Mouse (Mus musculus): ENCODE measurements at regions not wholly inside any gene's neighbourhood (a gene's known extent, or its start where the extent isn't known, plus 50 kb on each side); places are given as distances from the start of the nearest gene placed in this dataset.

DNA sequence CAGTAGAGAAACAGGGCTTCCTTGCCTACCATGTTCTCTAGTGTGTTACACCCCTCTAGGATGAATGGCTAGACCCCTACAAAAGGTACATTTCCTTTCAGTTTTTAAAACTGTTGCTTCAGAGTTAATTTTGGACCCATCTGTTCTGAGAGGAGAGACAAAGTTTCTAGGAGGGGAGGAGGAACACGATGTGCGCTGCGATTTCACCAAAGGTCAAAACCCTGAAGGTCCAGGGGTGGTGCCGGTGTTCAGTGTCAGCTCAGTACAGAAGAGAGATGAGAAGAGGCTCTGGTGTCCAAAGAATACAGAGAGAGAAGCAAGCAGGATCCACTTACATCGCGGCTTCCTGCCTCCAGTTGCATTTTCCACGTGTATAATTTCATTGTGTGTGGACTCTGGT, 89.4 kb upstream of the Col1a2 start:
- no peak overlapping the region for H3K4me2 ChIP-seq (replicated peaks; ENCODE audit: low read depth, low read length)
- DNase-seq (ENCODE audit: low spot score) (no peak), ATAC-seq (ENCODE audit: low FRiP score) (no peak)
- no peak overlapping the region for H3K4me3 ChIP-seq (ENCODE audit: low read depth, low read length)
- H3K9ac ChIP-seq (ENCODE audit: low read depth, low read length) = no peak overlapping the region
- no peak overlapping the region for H3K27ac ChIP-seq (ENCODE audit: low read depth, low read length)
- WGBS = 72% methylated on average over 7 of the region's 7 CpGs
- no peaks in the 10 kb centered on the region for H3K27me3 ChIP-seq (ENCODE audit: control insufficient read depth, insufficient read depth, low read length)
- H3K4me1 ChIP-seq (replicated peaks; ENCODE audit: control insufficient read depth, insufficient read depth, low read length) = no peaks in the 10 kb centered on the region; the same call in 1 of the 2 replicates
- no peaks in the 10 kb centered on the region for H3K36me3 ChIP-seq (ENCODE audit: control insufficient read depth, insufficient read depth, low read length)
- no peaks in the 10 kb centered on the region for H3K9me3 ChIP-seq (ENCODE audit: control insufficient read depth, low read length)

DNA sequence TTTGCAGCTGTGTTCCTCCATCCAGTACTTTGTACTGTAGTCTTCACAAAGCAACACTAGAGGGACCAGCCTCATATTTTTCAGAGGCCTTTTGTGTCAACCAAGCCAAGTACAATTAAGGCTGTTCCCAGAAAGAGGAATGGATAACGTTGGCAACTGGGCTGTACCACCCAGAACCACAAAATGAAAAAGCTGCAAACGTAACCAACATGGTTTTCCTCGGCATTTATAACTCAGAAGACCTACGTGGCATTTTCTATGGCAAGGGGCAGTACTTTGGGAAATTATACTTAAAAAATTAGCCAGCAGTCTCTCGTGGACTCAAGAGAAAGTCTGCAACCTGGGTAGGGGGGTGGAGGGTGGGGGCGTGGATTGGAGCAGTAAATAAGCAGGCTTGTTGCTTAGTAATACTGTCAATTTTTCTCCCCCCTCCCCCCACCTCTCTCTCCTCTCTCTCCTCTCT, 87.3 kb upstream of the Col1a2 start:
- no peak overlapping the region for H3K9ac ChIP-seq (ENCODE audit: low read depth, low read length)
- H3K4me2 ChIP-seq (replicated peaks; ENCODE audit: low read depth, low read length) = peak overlapping the region; percentile 11; the same call in 1 of the 2 replicates
- no peak overlapping the region for H3K4me3 ChIP-seq (ENCODE audit: low read depth, low read length)
- DNase-seq (ENCODE audit: low spot score) (peak; percentile 36), ATAC-seq (ENCODE audit: low FRiP score) (peak; percentile 74)
- no peaks in the 10 kb centered on the region; the same call in 1 of the 2 replicates for H3K4me1 ChIP-seq (replicated peaks; ENCODE audit: control insufficient read depth, insufficient read depth, low read length)
- no peaks in the 10 kb centered on the region for H3K36me3 ChIP-seq (ENCODE audit: control insufficient read depth, insufficient read depth, low read length)
- no peaks in the 10 kb centered on the region for H3K9me3 ChIP-seq (ENCODE audit: control insufficient read depth, low read length)
- 44% methylated on average over 6 of the region's 6 CpGs for WGBS
- H3K27ac ChIP-seq (ENCODE audit: low read depth, low read length) = peak overlapping the region; percentile 42
- H3K27me3 ChIP-seq (ENCODE audit: control insufficient read depth, insufficient read depth, low read length) = no peaks in the 10 kb centered on the region

DNA sequence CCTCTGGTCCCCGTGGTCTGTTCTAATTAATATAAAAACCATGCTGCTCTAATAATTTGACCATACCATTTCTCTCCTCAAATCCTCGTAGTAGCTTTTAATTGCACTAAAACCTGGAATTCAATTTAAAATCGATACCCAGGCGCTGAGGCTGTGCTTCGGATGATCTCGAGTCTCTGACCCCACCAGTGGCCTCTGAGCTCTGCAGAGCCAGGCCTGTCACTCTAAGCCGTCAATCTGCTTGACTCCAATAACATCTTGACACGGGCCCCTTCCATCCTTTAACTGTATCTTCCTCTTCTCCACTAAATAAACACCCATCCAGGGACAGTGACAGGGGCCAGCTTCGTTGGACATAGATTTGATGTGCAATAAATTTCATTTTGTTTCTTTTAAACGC, 86.2 kb upstream of the Col1a2 start:
- 50% methylated on average over 10 of the region's 10 CpGs for WGBS
- DNase-seq (ENCODE audit: low spot score) (no peak), ATAC-seq (ENCODE audit: low FRiP score) (peak; percentile 58; the same call in 1 of the 2 replicates)
- no peaks in the 10 kb centered on the region for H3K27me3 ChIP-seq (ENCODE audit: control insufficient read depth, insufficient read depth, low read length)
- no peak overlapping the region for H3K27ac ChIP-seq (ENCODE audit: low read depth, low read length)
- no peak overlapping the region for H3K9ac ChIP-seq (ENCODE audit: low read depth, low read length)
- no peaks in the 10 kb centered on the region for H3K36me3 ChIP-seq (ENCODE audit: control insufficient read depth, insufficient read depth, low read length)
- H3K4me2 ChIP-seq (replicated peaks; ENCODE audit: low read depth, low read length) = no peak overlapping the region
- H3K4me1 ChIP-seq (replicated peaks; ENCODE audit: control insufficient read depth, insufficient read depth, low read length) = no peaks in the 10 kb centered on the region; the same call in 1 of the 2 replicates
- H3K4me3 ChIP-seq (ENCODE audit: low read depth, low read length) = no peak overlapping the region
- no peaks in the 10 kb centered on the region for H3K9me3 ChIP-seq (ENCODE audit: control insufficient read depth, low read length)

DNA sequence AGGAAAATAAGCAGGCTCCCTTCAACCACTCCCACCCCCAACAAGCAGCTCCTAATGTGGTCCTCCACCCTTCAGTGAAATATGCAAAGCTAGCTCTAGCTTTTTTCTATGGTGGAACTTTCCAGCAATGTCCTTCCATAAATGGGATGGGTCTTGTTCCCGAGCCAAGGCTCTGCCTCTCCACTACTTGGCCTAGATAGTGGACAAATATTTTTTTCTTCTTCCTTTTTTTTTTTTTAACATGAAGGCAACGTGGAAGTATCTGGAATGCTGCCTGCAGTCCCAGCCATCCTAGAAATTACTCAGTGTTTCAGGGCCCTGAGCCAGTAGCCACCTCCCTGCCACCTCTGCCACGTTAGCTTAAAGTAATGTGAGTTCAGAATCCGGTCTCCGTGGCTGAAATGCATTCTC, 85.7 kb upstream of the Col1a2 start:
- no peak overlapping the region for H3K4me2 ChIP-seq (replicated peaks; ENCODE audit: low read depth, low read length)
- no peak overlapping the region for H3K27ac ChIP-seq (ENCODE audit: low read depth, low read length)
- no peak overlapping the region for H3K9ac ChIP-seq (ENCODE audit: low read depth, low read length)
- WGBS = 79% methylated on average over 5 of the region's 5 CpGs
- no peaks in the 10 kb centered on the region for H3K27me3 ChIP-seq (ENCODE audit: control insufficient read depth, insufficient read depth, low read length)
- ATAC-seq (ENCODE audit: low FRiP score) = no peak
- H3K4me1 ChIP-seq (replicated peaks; ENCODE audit: control insufficient read depth, insufficient read depth, low read length) = no peaks in the 10 kb centered on the region; the same call in 1 of the 2 replicates
- H3K9me3 ChIP-seq (ENCODE audit: control insufficient read depth, low read length) = no peaks in the 10 kb centered on the region
- DNase-seq (ENCODE audit: low spot score) = no peak
- H3K4me3 ChIP-seq (ENCODE audit: low read depth, low read length) = no peak overlapping the region
- H3K36me3 ChIP-seq (ENCODE audit: control insufficient read depth, insufficient read depth, low read length) = no peaks in the 10 kb centered on the region

DNA sequence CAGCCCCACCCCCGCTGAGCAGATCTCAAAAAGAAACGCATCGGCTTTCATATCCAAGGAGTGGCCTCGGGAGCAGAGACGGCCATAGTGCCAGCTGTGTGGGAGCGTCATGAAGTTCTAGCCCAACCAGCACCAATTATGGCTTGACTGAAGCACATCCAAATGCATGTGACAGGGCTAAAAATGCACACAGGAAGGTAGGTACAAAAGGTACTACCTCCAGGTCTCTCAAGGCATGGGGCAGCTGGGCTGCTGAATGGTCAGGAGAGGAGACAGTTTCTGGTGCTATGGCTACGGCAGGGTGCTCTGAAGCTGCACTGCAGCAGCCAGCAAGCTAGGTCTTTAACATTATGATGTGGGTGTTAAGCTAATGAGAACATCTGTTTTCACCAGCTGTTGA, 83.1 kb upstream of the Col1a2 start:
- Histone ChIP-seq H3K36me3 (ENCODE audit: control insufficient read depth, insufficient read depth, low read length) (no peaks in the 10 kb centered on the region), H3K27ac (ENCODE audit: low read depth, low read length) (no peak overlapping the region), H3K9me3 (ENCODE audit: control insufficient read depth, low read length) (no peaks in the 10 kb centered on the region), H3K4me3 (ENCODE audit: low read depth, low read length) (no peak overlapping the region), H3K4me2 (replicated peaks; ENCODE audit: low read depth, low read length) (no peak overlapping the region), H3K9ac (ENCODE audit: low read depth, low read length) (no peak overlapping the region), H3K4me1 (replicated peaks; ENCODE audit: control insufficient read depth, insufficient read depth, low read length) (no peaks in the 10 kb centered on the region; the same call in 1 of the 2 replicates), H3K27me3 (ENCODE audit: control insufficient read depth, insufficient read depth, low read length) (no peaks in the 10 kb centered on the region)
- 83% methylated on average over 7 of the region's 7 CpGs for WGBS
- ATAC-seq (ENCODE audit: low FRiP score) (no peak), DNase-seq (ENCODE audit: low spot score) (no peak)

DNA sequence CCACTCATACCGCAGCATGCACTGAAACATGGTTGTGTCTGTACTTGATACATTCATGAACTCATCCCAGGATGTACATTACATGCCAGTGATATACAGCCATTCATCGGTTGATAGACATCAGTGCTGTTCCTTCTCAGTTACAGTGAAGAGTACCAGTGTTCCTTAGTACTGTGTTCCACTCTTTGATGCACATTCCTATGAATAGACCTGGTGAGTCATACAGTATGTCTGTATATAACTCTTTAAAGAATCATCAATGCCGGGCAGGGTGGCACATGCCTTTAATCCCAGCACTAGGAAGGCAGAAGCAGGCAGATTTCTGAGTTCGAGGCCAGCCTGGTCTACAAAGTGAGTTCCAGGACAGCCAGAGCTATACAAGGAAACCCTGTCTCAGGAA, 77.5 kb upstream of the Col1a2 start:
- ATAC-seq (ENCODE audit: low FRiP score) (no peak), DNase-seq (ENCODE audit: low spot score) (no peak)
- Histone ChIP-seq H3K36me3 (ENCODE audit: control insufficient read depth, insufficient read depth, low read length) (no peaks in the 10 kb centered on the region), H3K27ac (ENCODE audit: low read depth, low read length) (no peak overlapping the region), H3K27me3 (ENCODE audit: control insufficient read depth, insufficient read depth, low read length) (no peaks in the 10 kb centered on the region), H3K4me1 (replicated peaks; ENCODE audit: control insufficient read depth, insufficient read depth, low read length) (no peaks in the 10 kb centered on the region), H3K9ac (ENCODE audit: low read depth, low read length) (no peak overlapping the region), H3K9me3 (ENCODE audit: control insufficient read depth, low read length) (no peaks in the 10 kb centered on the region), H3K4me2 (replicated peaks; ENCODE audit: low read depth, low read length) (no peak overlapping the region), H3K4me3 (ENCODE audit: low read depth, low read length) (no peak overlapping the region)
- WGBS = 93% methylated on average over 4 of the region's 4 CpGs

DNA sequence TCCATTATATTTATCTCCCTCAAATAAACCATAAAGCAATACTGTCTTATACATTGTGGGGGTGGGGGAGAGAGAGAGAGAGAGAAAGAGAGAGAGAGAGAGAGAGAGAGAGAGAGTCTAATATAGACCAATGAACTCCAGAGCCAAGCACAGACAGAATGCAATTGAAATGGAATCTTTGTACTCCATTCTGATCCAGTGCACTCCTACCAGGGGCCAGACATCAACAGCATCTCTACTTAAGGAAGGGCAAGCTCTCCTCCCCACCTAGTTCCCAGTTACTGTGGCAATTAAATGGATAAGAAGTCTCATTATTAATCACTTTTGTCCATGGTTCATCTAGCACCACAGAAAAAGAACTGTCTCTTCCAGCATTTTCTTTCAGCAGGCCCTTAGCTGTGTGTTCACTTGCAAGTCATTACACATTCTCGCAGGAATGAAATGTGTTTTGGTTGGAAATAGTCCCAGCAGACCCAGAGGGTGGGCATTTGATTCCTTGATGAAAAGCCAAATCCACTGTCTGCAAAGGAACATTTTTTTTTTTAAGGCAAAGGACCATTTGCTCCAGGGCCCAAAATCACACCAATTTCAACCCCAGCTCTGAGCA, 73.8 kb upstream of the Col1a2 start:
- Histone ChIP-seq H3K27me3 (ENCODE audit: control insufficient read depth, insufficient read depth, low read length) (no peaks in the 10 kb centered on the region), H3K4me3 (ENCODE audit: low read depth, low read length) (no peak overlapping the region), H3K9me3 (ENCODE audit: control insufficient read depth, low read length) (no peaks in the 10 kb centered on the region), H3K4me2 (replicated peaks; ENCODE audit: low read depth, low read length) (no peak overlapping the region), H3K4me1 (replicated peaks; ENCODE audit: control insufficient read depth, insufficient read depth, low read length) (no peaks in the 10 kb centered on the region), H3K27ac (ENCODE audit: low read depth, low read length) (no peak overlapping the region), H3K9ac (ENCODE audit: low read depth, low read length) (no peak overlapping the region), H3K36me3 (ENCODE audit: control insufficient read depth, insufficient read depth, low read length) (no peaks in the 10 kb centered on the region)
- no peak for DNase-seq (ENCODE audit: low spot score)
- no peak for ATAC-seq (ENCODE audit: low FRiP score)
- WGBS = 63% methylated on average over 1 of the region's 1 CpGs

DNA sequence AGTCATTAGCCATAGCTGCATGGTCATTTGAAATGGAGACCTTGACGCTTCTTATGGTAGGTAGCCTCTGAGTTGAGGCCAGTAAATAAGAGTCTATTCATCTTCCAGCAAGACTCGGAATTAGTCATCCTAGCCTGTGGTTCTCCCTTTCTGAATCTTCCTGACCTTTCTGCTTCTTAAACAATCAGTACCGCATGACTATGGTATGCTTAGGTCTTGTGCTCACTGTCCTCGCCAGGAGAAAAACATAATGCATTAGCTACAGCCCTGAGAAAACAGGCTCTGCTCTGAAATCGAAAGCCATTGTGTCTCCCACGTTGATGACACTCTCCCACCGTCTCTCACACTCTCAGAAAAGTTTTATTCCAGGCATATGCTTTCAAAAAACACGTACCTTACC, 72.4 kb upstream of the Col1a2 start:
- H3K4me1 ChIP-seq (replicated peaks; ENCODE audit: control insufficient read depth, insufficient read depth, low read length) = no peaks in the 10 kb centered on the region
- ATAC-seq (ENCODE audit: low FRiP score) (no peak), DNase-seq (ENCODE audit: low spot score) (no peak)
- no peaks in the 10 kb centered on the region for H3K9me3 ChIP-seq (ENCODE audit: control insufficient read depth, low read length)
- H3K27me3 ChIP-seq (ENCODE audit: control insufficient read depth, insufficient read depth, low read length) = no peaks in the 10 kb centered on the region
- 84% methylated on average over 8 of the region's 8 CpGs for WGBS
- no peak overlapping the region for H3K4me2 ChIP-seq (replicated peaks; ENCODE audit: low read depth, low read length)
- H3K36me3 ChIP-seq (ENCODE audit: control insufficient read depth, insufficient read depth, low read length) = no peaks in the 10 kb centered on the region
- no peak overlapping the region for H3K27ac ChIP-seq (ENCODE audit: low read depth, low read length)
- no peak overlapping the region for H3K4me3 ChIP-seq (ENCODE audit: low read depth, low read length)
- H3K9ac ChIP-seq (ENCODE audit: low read depth, low read length) = no peak overlapping the region

DNA sequence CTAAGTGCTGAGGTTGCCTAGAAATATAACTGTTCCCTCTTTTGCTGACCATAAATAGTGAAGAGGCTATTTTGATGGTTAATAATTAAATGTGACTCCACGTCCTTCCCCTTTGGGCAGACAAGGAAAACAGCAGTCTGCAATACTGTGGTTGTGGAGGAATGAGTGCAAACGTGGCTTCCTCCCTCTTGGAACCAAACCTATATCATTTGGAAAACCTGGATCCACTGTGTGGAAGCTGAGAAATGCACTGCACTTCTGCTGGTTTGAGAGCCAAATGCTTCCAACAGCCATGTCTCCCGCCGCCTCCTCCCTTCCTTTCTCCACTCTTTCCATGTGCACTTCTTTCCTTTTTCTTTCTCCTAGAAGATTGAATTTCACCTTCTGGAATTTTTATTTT, 68.2 kb upstream of the Col1a2 start:
- ATAC-seq (ENCODE audit: low FRiP score) (no peak), DNase-seq (ENCODE audit: low spot score) (no peak)
- no peaks in the 10 kb centered on the region for H3K27me3 ChIP-seq (ENCODE audit: control insufficient read depth, insufficient read depth, low read length)
- no peak overlapping the region for H3K4me3 ChIP-seq (ENCODE audit: low read depth, low read length)
- no peak overlapping the region for H3K27ac ChIP-seq (ENCODE audit: low read depth, low read length)
- H3K4me2 ChIP-seq (replicated peaks; ENCODE audit: low read depth, low read length) = no peak overlapping the region
- no peaks in the 10 kb centered on the region for H3K4me1 ChIP-seq (replicated peaks; ENCODE audit: control insufficient read depth, insufficient read depth, low read length)
- H3K9me3 ChIP-seq (ENCODE audit: control insufficient read depth, low read length) = no peaks in the 10 kb centered on the region
- no peaks in the 10 kb centered on the region for H3K36me3 ChIP-seq (ENCODE audit: control insufficient read depth, insufficient read depth, low read length)
- WGBS = 66% methylated on average over 4 of the region's 4 CpGs
- no peak overlapping the region for H3K9ac ChIP-seq (ENCODE audit: low read depth, low read length)
